Mouse (Mus musculus): ENCODE data around the gene Sf1.

GRCm38 (mm10) chr19:6422014-6422413, 58.5 kb downstream of the Sf1 start:
- TF ChIP-seq GATA1 (IDR thresholded peaks at IDR 0.05; ENCODE audit: low read length): no peak
- TF ChIP-seq TAL1 (IDR thresholded peaks at IDR 0.05; ENCODE audit: low read length): no peak
